Mouse (Mus musculus): ENCODE data around the gene Slc48a1. TPM values are rescaled to one million over a fixed set of nuclear protein-coding genes. Genes with fewer than 3 reads are reported as not detected.

Gene Slc48a1
- polyA plus RNA-seq, 1 experiment = 52.7 TPM

GRCm38 (mm10) chr15:97773108-97773507 lies 5.2 kb upstream of the Slc48a1 start:
- H3K27me3 ChIP-seq (ENCODE audit: control insufficient read depth, insufficient read depth, insufficient read length) = peaks cover 9% of the 10 kb centered on the region
- H3ac ChIP-seq (ENCODE audit: control insufficient read depth, insufficient read length) = no peak overlapping the region
- TF ChIP-seq CEBPB (IDR thresholded peaks at IDR 0.05; ENCODE audit: insufficient read depth, poor library complexity, severe bottlenecking) (no peak), SRF (IDR thresholded peaks at IDR 0.05; ENCODE audit: control insufficient read depth, insufficient read length, low read depth) (no peak), MYOD1 (IDR thresholded peaks at IDR 0.05; ENCODE audit: control insufficient read depth in 1 of 3, insufficient read length in 2 of 3, low read depth in 2 of 3) (no peak), E2F4 (IDR thresholded peaks at IDR 0.05; ENCODE audit: insufficient read depth) (no peak), MYOG (IDR thresholded peaks at IDR 0.05; ENCODE audit: control insufficient read depth in 1 of 3, insufficient read depth in 1 of 3, insufficient read length in 2 of 3, low read depth in 2 of 3) (no peak), USF1 (IDR thresholded peaks at IDR 0.05; ENCODE audit: low read depth) (no peak), MAX (IDR thresholded peaks at IDR 0.05; ENCODE audit: low read depth) (no peak), REST (IDR thresholded peaks at IDR 0.05; ENCODE audit: insufficient read depth, insufficient read length) (no peak), TCF12 (IDR thresholded peaks at IDR 0.05; ENCODE audit: insufficient read depth, poor library complexity, severe bottlenecking) (no peak), POLR2A (IDR thresholded peaks at IDR 0.05; ENCODE audit: insufficient read length, low read depth) (no peak), POLR2AphosphoS2 (IDR thresholded peaks at IDR 0.05; ENCODE audit: insufficient read length, low read depth) (no peak), TCF3 (IDR thresholded peaks at IDR 0.05; ENCODE audit: insufficient read length, low read depth) (no peak)
- H3K79me2 ChIP-seq (ENCODE audit: control insufficient read depth, insufficient read depth) = no peaks in the 10 kb centered on the region
- no peak overlapping the region for H3K4me3 ChIP-seq
- H3K4me2 ChIP-seq (ENCODE audit: low read depth) = peak overlapping the region; percentile 46
- no peaks in the 10 kb centered on the region for H3K36me3 ChIP-seq (ENCODE audit: control insufficient read depth, insufficient read depth)

- Histone ChIP-seq H3ac (ENCODE audit: control insufficient read depth, insufficient read length) (no peak overlapping the region), H3K79me2 (ENCODE audit: control insufficient read depth, insufficient read depth) (no peaks in the 10 kb centered on the region), H3K4me2 (ENCODE audit: low read depth) (no peak overlapping the region), H3K27me3 (ENCODE audit: control insufficient read depth, insufficient read depth, insufficient read length) (peaks cover 9% of the 10 kb centered on the region), H3K36me3 (ENCODE audit: control insufficient read depth, insufficient read depth) (no peaks in the 10 kb centered on the region), H3K4me3 (no peak overlapping the region)
- TF ChIP-seq USF1 (IDR thresholded peaks at IDR 0.05; ENCODE audit: low read depth) (no peak), REST (IDR thresholded peaks at IDR 0.05; ENCODE audit: insufficient read depth, insufficient read length) (no peak), CEBPB (IDR thresholded peaks at IDR 0.05; ENCODE audit: insufficient read depth, poor library complexity, severe bottlenecking) (no peak), MAX (IDR thresholded peaks at IDR 0.05; ENCODE audit: low read depth) (no peak), TCF3 (IDR thresholded peaks at IDR 0.05; ENCODE audit: insufficient read length, low read depth) (no peak), MYOG (IDR thresholded peaks at IDR 0.05; ENCODE audit: control insufficient read depth in 1 of 3, insufficient read depth in 1 of 3, insufficient read length in 2 of 3, low read depth in 2 of 3) (no peak), POLR2AphosphoS2 (IDR thresholded peaks at IDR 0.05; ENCODE audit: insufficient read length, low read depth) (no peak), TCF12 (IDR thresholded peaks at IDR 0.05; ENCODE audit: insufficient read depth, poor library complexity, severe bottlenecking) (no peak), E2F4 (IDR thresholded peaks at IDR 0.05; ENCODE audit: insufficient read depth) (no peak), SRF (IDR thresholded peaks at IDR 0.05; ENCODE audit: control insufficient read depth, insufficient read length, low read depth) (no peak), POLR2A (IDR thresholded peaks at IDR 0.05; ENCODE audit: insufficient read length, low read depth) (no peak), MYOD1 (IDR thresholded peaks at IDR 0.05; ENCODE audit: control insufficient read depth in 1 of 3, insufficient read length in 2 of 3, low read depth in 2 of 3) (no peak)
Measured at GRCm38 (mm10) chr15:97773961-97774370, 4.4 kb upstream of the Slc48a1 start.

- H3K36me3 ChIP-seq (ENCODE audit: control insufficient read depth, insufficient read depth) = no peaks in the 10 kb centered on the region
- no peaks in the 10 kb centered on the region for H3K79me2 ChIP-seq (ENCODE audit: control insufficient read depth, insufficient read depth)
- TF ChIP-seq POLR2AphosphoS2 (IDR thresholded peaks at IDR 0.05; ENCODE audit: insufficient read length, low read depth) (no peak), MYOD1 (IDR thresholded peaks at IDR 0.05; ENCODE audit: control insufficient read depth in 1 of 3, insufficient read length in 2 of 3, low read depth in 2 of 3) (no peak), CEBPB (IDR thresholded peaks at IDR 0.05; ENCODE audit: insufficient read depth, poor library complexity, severe bottlenecking) (no peak), TCF12 (IDR thresholded peaks at IDR 0.05; ENCODE audit: insufficient read depth, poor library complexity, severe bottlenecking) (no peak), POLR2A (IDR thresholded peaks at IDR 0.05; ENCODE audit: insufficient read length, low read depth) (no peak), MAX (IDR thresholded peaks at IDR 0.05; ENCODE audit: low read depth) (no peak), REST (IDR thresholded peaks at IDR 0.05; ENCODE audit: insufficient read depth, insufficient read length) (no peak), MYOG (IDR thresholded peaks at IDR 0.05; ENCODE audit: control insufficient read depth in 1 of 3, insufficient read depth in 1 of 3, insufficient read length in 2 of 3, low read depth in 2 of 3) (no peak), USF1 (IDR thresholded peaks at IDR 0.05; ENCODE audit: low read depth) (no peak), TCF3 (IDR thresholded peaks at IDR 0.05; ENCODE audit: insufficient read length, low read depth) (no peak), SRF (IDR thresholded peaks at IDR 0.05; ENCODE audit: control insufficient read depth, insufficient read length, low read depth) (no peak), E2F4 (IDR thresholded peaks at IDR 0.05; ENCODE audit: insufficient read depth) (no peak)
- H3K4me2 ChIP-seq (ENCODE audit: low read depth) = no peak overlapping the region
- peaks cover 5% of the 10 kb centered on the region for H3K27me3 ChIP-seq (ENCODE audit: control insufficient read depth, insufficient read depth, insufficient read length)
- H3K4me3 ChIP-seq = no peak overlapping the region
- no peak overlapping the region for H3ac ChIP-seq (ENCODE audit: control insufficient read depth, insufficient read length)
Measured at GRCm38 (mm10) chr15:97776514-97776913, 1.8 kb upstream of the Slc48a1 start.

- no peak overlapping the region for H3K4me3 ChIP-seq
- no peak overlapping the region for H3K4me2 ChIP-seq (ENCODE audit: low read depth)
- H3K27me3 ChIP-seq (ENCODE audit: control insufficient read depth, insufficient read depth, insufficient read length) = peaks cover 5% of the 10 kb centered on the region
- no peaks in the 10 kb centered on the region for H3K79me2 ChIP-seq (ENCODE audit: control insufficient read depth, insufficient read depth)
- TF ChIP-seq POLR2A (IDR thresholded peaks at IDR 0.05; ENCODE audit: insufficient read length, low read depth) (no peak), MYOG (IDR thresholded peaks at IDR 0.05; ENCODE audit: control insufficient read depth in 1 of 3, insufficient read depth in 1 of 3, insufficient read length in 2 of 3, low read depth in 2 of 3) (no peak), TCF12 (IDR thresholded peaks at IDR 0.05; ENCODE audit: insufficient read depth, poor library complexity, severe bottlenecking) (no peak), CEBPB (IDR thresholded peaks at IDR 0.05; ENCODE audit: insufficient read depth, poor library complexity, severe bottlenecking) (no peak), POLR2AphosphoS2 (IDR thresholded peaks at IDR 0.05; ENCODE audit: insufficient read length, low read depth) (no peak), USF1 (IDR thresholded peaks at IDR 0.05; ENCODE audit: low read depth) (no peak), E2F4 (IDR thresholded peaks at IDR 0.05; ENCODE audit: insufficient read depth) (no peak), REST (IDR thresholded peaks at IDR 0.05; ENCODE audit: insufficient read depth, insufficient read length) (no peak), MAX (IDR thresholded peaks at IDR 0.05; ENCODE audit: low read depth) (no peak), TCF3 (IDR thresholded peaks at IDR 0.05; ENCODE audit: insufficient read length, low read depth) (no peak), MYOD1 (IDR thresholded peaks at IDR 0.05; ENCODE audit: control insufficient read depth in 1 of 3, insufficient read length in 2 of 3, low read depth in 2 of 3) (no peak), SRF (IDR thresholded peaks at IDR 0.05; ENCODE audit: control insufficient read depth, insufficient read length, low read depth) (no peak)
- H3ac ChIP-seq (ENCODE audit: control insufficient read depth, insufficient read length) = no peak overlapping the region
- no peaks in the 10 kb centered on the region for H3K36me3 ChIP-seq (ENCODE audit: control insufficient read depth, insufficient read depth)
Measured at GRCm38 (mm10) chr15:97776919-97777318, 1.4 kb upstream of the Slc48a1 start.

Data from myocyte (in vitro differentiated cells).